Mouse (Mus musculus) embryonic facial prominence, embryonic 13.5 days (tissue): ENCODE measurements around the gene Gart. TPM values are rescaled to one million over a fixed set of nuclear protein-coding genes. Genes with fewer than 3 reads are reported as not detected.

Source experiments
- ATAC-seq: fragments of 200-750 bp; cut with Nextera tagmentation; 2 replicates; pipeline ENCODE4 v1.8.0; 2017; ENCODE audit warnings: low read depth; ENCODE audit not compliant: insufficient number of reproducible peaks, insufficient read depth, low FRiP score, low TSS enrichment
- H3K27ac ChIP-seq: fragments of 300-500 bp; sonication (generic); 2 replicates; pipeline ENCODE4 v1.5.1; 2015; ENCODE audit warnings: moderate library complexity, mild to moderate bottlenecking, inconsistent platforms
- H3K27me3 ChIP-seq: fragments of 300-500 bp; sonication (generic); 2 replicates; pipeline ENCODE4 v1.6.1; 2015; ENCODE audit warnings: mild to moderate bottlenecking, inconsistent platforms
- H3K36me3 ChIP-seq: fragments of 300-500 bp; sonication (generic); 2 replicates; pipeline ENCODE4 v1.6.1; 2015; ENCODE audit warnings: mild to moderate bottlenecking, inconsistent platforms
- H3K4me1 ChIP-seq: fragments of 300-500 bp; sonication (generic); 2 replicates; pipeline ENCODE4 v1.6.1; 2015; ENCODE audit warnings: inconsistent platforms
- H3K4me2 ChIP-seq: fragments of 300-500 bp; sonication (generic); 2 replicates; pipeline ENCODE4 v1.6.1; 2015; ENCODE audit warnings: moderate library complexity, mild to moderate bottlenecking, inconsistent platforms
- H3K4me3 ChIP-seq: fragments of 300-500 bp; sonication (generic); 2 replicates; pipeline ENCODE4 v1.5.1; 2015; ENCODE audit warnings: mild to moderate bottlenecking, inconsistent platforms
- H3K9ac ChIP-seq: fragments of 300-500 bp; sonication (generic); 2 replicates; pipeline ENCODE4 v1.6.1; 2015; ENCODE audit warnings: mild to moderate bottlenecking, inconsistent platforms
- H3K9me3 ChIP-seq: fragments of 300-500 bp; sonication (generic); 2 replicates; pipeline ENCODE4 v1.6.1; 2016; ENCODE audit warnings: inconsistent platforms
- WGBS: fragments of 180-500 bp; shearing (Covaris S2); methylation state at CpG from one replicate; pipeline ENCODE4 v1.1.7; 2015; ENCODE audit warnings: mixed read lengths; 5-methylcytosine and 5-hydroxymethylcytosine counted together
- polyA plus RNA-seq: library from polyadenylated mRNA; unstranded; fragments of >200 nt; fragmentation: Nextera tagmentation; extraction: Ambion mirVana; gene quantifications from 2 replicates; pipeline ENCODE4 v1.2.1, GENCODE M21; 2015

Gene Gart
- polyA plus RNA-seq, 1 experiment from 2014 or later, result 110 TPM

- peaks cover 85% of the 10 kb centered on the region for H3K36me3 ChIP-seq
- ATAC-seq, result no peak
- 87% methylated on average over 4 of the region's 4 CpGs for WGBS
- no peak overlapping the region for H3K4me3 ChIP-seq
- H3K4me1 ChIP-seq, result no peaks in the 10 kb centered on the region
- no peaks in the 10 kb centered on the region for H3K27me3 ChIP-seq
- no peak overlapping the region for H3K4me2 ChIP-seq
- H3K9ac ChIP-seq, result no peak overlapping the region
- H3K27ac ChIP-seq, result no peak overlapping the region
- no peaks in the 10 kb centered on the region for H3K9me3 ChIP-seq
Observed at GRCm38 (mm10) chr16:91674500-91674899, 27.7 kb upstream of the Gart start.

GRCm38 (mm10) chr16:91663795-91664194 lies 17.0 kb upstream of the Gart start:
- Histone ChIP-seq H3K9me3 (no peaks in the 10 kb centered on the region; the same call in 1 of the 2 replicates), H3K4me2 (no peak overlapping the region), H3K4me1 (0 out of 2 replicates have a peak, but pooled peaks cover 2% of the 10 kb centered on the region), H3K4me3 (no peak overlapping the region), H3K27me3 (no peaks in the 10 kb centered on the region), H3K9ac (no peak overlapping the region), H3K27ac (no peak overlapping the region), H3K36me3 (peaks cover 83% of the 10 kb centered on the region)
- WGBS, result 92% methylated on average over 3 of the region's 3 CpGs
- no peak for ATAC-seq

GRCm38 (mm10) chr16:91662336-91662735 lies 15.6 kb upstream of the Gart start:
- Histone ChIP-seq H3K27ac (no peak overlapping the region), H3K4me2 (no peak overlapping the region), H3K27me3 (no peaks in the 10 kb centered on the region), H3K4me3 (no peak overlapping the region), H3K4me1 (0 out of 2 replicates have a peak, but pooled peaks cover 2% of the 10 kb centered on the region), H3K9ac (no peak overlapping the region), H3K36me3 (peaks cover 92% of the 10 kb centered on the region), H3K9me3 (no peaks in the 10 kb centered on the region; the same call in 1 of the 2 replicates)
- 95% methylated on average over 16 of the region's 16 CpGs for WGBS
- no peak for ATAC-seq

GRCm38 (mm10) chr16:91661397-91661796 lies 14.6 kb upstream of the Gart start:
- 75% methylated on average over 1 of the region's 1 CpGs for WGBS

GRCm38 (mm10) chr16:91659798-91660197 lies 13.0 kb upstream of the Gart start:
- Histone ChIP-seq H3K4me2 (no peak overlapping the region), H3K9ac (no peak overlapping the region), H3K4me1 (0 out of 2 replicates have a peak, but pooled peaks cover 2% of the 10 kb centered on the region), H3K4me3 (no peak overlapping the region), H3K36me3 (peaks cover 93% of the 10 kb centered on the region), H3K9me3 (no peaks in the 10 kb centered on the region; the same call in 1 of the 2 replicates), H3K27me3 (no peaks in the 10 kb centered on the region), H3K27ac (no peak overlapping the region)
- ATAC-seq, result no peak
- 97% methylated on average over 20 of the region's 20 CpGs for WGBS

More at GRCm38 (mm10) chr16:91661397-91661796, 14.6 kb upstream of the Gart start:
- Histone ChIP-seq H3K4me2 (no peak overlapping the region), H3K4me3 (no peak overlapping the region), H3K4me1 (0 out of 2 replicates have a peak, but pooled peaks cover 2% of the 10 kb centered on the region), H3K27ac (no peak overlapping the region), H3K36me3 (peaks cover 92% of the 10 kb centered on the region), H3K27me3 (no peaks in the 10 kb centered on the region), H3K9me3 (no peaks in the 10 kb centered on the region; the same call in 1 of the 2 replicates), H3K9ac (no peak overlapping the region)
- no peak for ATAC-seq

GRCm38 (mm10) chr16:91658471-91658870 lies 11.7 kb upstream of the Gart start:
- no peaks in the 10 kb centered on the region; the same call in 1 of the 2 replicates for H3K9me3 ChIP-seq
- WGBS, result 94% methylated on average over 5 of the region's 5 CpGs
- no peak overlapping the region for H3K9ac ChIP-seq
- no peak overlapping the region for H3K4me3 ChIP-seq
- no peak overlapping the region for H3K4me2 ChIP-seq
- H3K4me1 ChIP-seq, result 0 out of 2 replicates have a peak, but pooled peaks cover 2% of the 10 kb centered on the region
- peaks cover 93% of the 10 kb centered on the region for H3K36me3 ChIP-seq
- no peaks in the 10 kb centered on the region for H3K27me3 ChIP-seq
- no peak overlapping the region for H3K27ac ChIP-seq
- no peak for ATAC-seq

GRCm38 (mm10) chr16:91657285-91657684 lies 10.5 kb upstream of the Gart start:
- no peaks in the 10 kb centered on the region for H3K27me3 ChIP-seq
- no peaks in the 10 kb centered on the region; the same call in 1 of the 2 replicates for H3K9me3 ChIP-seq
- no peak overlapping the region for H3K27ac ChIP-seq
- WGBS, result 97% methylated on average over 17 of the region's 17 CpGs
- ATAC-seq, result 0 out of 2 replicates have a peak, but pooled peaks have one; percentile 43
- H3K9ac ChIP-seq, result no peak overlapping the region
- H3K4me2 ChIP-seq, result no peak overlapping the region
- H3K4me3 ChIP-seq, result no peak overlapping the region
- H3K4me1 ChIP-seq, result 0 out of 2 replicates have a peak, but pooled peaks cover 6% of the 10 kb centered on the region
- H3K36me3 ChIP-seq, result peaks cover 90% of the 10 kb centered on the region

- H3K27me3 ChIP-seq, result no peaks in the 10 kb centered on the region
- WGBS, result 97% methylated on average over 9 of the region's 9 CpGs
- no peak overlapping the region for H3K27ac ChIP-seq
- H3K36me3 ChIP-seq, result peaks cover 85% of the 10 kb centered on the region
- no peak for ATAC-seq
- no peak overlapping the region for H3K9ac ChIP-seq
- H3K4me1 ChIP-seq, result peaks cover 10% of the 10 kb centered on the region; the same call in 1 of the 2 replicates
- H3K9me3 ChIP-seq, result no peaks in the 10 kb centered on the region; the same call in 1 of the 2 replicates
- H3K4me2 ChIP-seq, result no peak overlapping the region
- no peak overlapping the region for H3K4me3 ChIP-seq
Observed at GRCm38 (mm10) chr16:91655285-91655684, 8.5 kb upstream of the Gart start.

- WGBS, result 86% methylated on average over 3 of the region's 3 CpGs
- H3K27ac ChIP-seq, result no peak overlapping the region
- H3K9me3 ChIP-seq, result no peaks in the 10 kb centered on the region
- no peak for ATAC-seq
- no peak overlapping the region for H3K4me3 ChIP-seq
- H3K9ac ChIP-seq, result no peak overlapping the region
- peaks cover 14% of the 10 kb centered on the region for H3K4me1 ChIP-seq
- no peak overlapping the region for H3K4me2 ChIP-seq
- H3K27me3 ChIP-seq, result no peaks in the 10 kb centered on the region
- peaks cover 54% of the 10 kb centered on the region for H3K36me3 ChIP-seq
Observed at GRCm38 (mm10) chr16:91652191-91652590, 5.4 kb upstream of the Gart start.

- H3K4me1 ChIP-seq, result peaks cover 16% of the 10 kb centered on the region
- peak overlapping the region; percentile 33 for H3K4me2 ChIP-seq
- H3K9ac ChIP-seq, result no peak overlapping the region
- peaks cover 30% of the 10 kb centered on the region for H3K36me3 ChIP-seq
- H3K27ac ChIP-seq, result no peak overlapping the region
- no peaks in the 10 kb centered on the region for H3K9me3 ChIP-seq
- H3K4me3 ChIP-seq, result no peak overlapping the region
- no peaks in the 10 kb centered on the region for H3K27me3 ChIP-seq
- ATAC-seq, result no peak
Observed at GRCm38 (mm10) chr16:91649781-91650180, 3.0 kb upstream of the Gart start.

- Histone ChIP-seq H3K4me2 (peak overlapping the region; percentile 70), H3K36me3 (peaks cover 26% of the 10 kb centered on the region), H3K4me3 (peak overlapping the region; percentile 79), H3K9ac (peak overlapping the region; percentile 62), H3K27ac (no peak overlapping the region), H3K9me3 (no peaks in the 10 kb centered on the region), H3K4me1 (peaks cover 18% of the 10 kb centered on the region), H3K27me3 (no peaks in the 10 kb centered on the region)
- no peak for ATAC-seq
- 65% methylated on average over 3 of the region's 3 CpGs for WGBS
Observed at GRCm38 (mm10) chr16:91649246-91649645, 2.5 kb upstream of the Gart start.

- Histone ChIP-seq H3K27me3 (no peaks in the 10 kb centered on the region), H3K4me1 (peaks cover 18% of the 10 kb centered on the region), H3K9me3 (no peaks in the 10 kb centered on the region), H3K36me3 (peaks cover 18% of the 10 kb centered on the region), H3K4me3 (peak overlapping the region; percentile 79), H3K4me2 (peak overlapping the region; percentile 70), H3K27ac (peak overlapping the region; percentile 98), H3K9ac (peak overlapping the region; percentile 93)
- WGBS, result under 1% methylated on average over 25 of the region's 25 CpGs
- 0 out of 2 replicates have a peak, but pooled peaks have one; percentile 44 for ATAC-seq
Observed at GRCm38 (mm10) chr16:91648220-91648550, 1.4 kb upstream of the Gart start.
